Mouse (Mus musculus): ENCODE results near the gene Car8.
"Not testable (repeated sequence)": the region's sequence is repeated elsewhere in the genome, so short reads cannot be mapped to it uniquely, and the experiment has no call there.

Gene Car8

DNA sequence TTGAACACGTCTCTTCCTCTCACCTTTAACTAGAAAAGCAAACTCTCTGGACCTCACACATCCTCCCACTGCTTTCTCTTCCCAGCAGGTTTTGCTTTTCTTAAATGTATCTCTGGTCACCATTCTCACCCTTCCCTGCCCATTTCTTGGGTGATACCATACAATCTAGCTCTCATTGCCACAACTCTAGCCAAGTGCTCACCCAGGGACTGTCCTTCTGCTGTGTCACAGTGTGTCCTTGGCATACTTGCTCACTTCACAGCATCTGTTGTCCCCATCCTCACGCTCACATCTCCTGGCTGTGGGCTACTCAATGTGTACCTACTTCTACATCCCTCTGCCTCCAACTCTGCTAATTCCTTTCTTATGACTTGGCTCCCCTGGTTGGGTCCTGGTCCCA lies 37.2 kb downstream of the Car8 start:
- DNase-seq, result no peak

DNA sequence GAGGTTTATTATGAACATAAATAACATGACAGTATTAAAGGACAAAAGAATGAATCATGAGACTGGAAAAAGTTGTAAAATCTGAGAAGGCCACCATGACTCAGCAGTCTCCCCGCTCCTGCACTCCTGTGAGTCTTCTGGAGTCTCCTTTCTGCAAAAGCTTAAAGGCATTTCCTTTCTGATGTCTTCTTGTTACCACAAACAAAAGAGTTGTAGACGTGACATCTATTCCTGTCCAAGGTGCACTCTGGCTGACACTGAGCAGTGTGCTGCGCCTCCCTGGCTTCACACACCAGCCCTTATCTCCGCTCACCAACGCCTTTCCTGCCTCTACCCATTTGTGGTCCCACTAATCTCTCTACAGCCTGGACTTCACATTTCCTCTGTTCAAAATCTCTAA lies 38.8 kb downstream of the Car8 start:
- DNase-seq, result no peak

DNA sequence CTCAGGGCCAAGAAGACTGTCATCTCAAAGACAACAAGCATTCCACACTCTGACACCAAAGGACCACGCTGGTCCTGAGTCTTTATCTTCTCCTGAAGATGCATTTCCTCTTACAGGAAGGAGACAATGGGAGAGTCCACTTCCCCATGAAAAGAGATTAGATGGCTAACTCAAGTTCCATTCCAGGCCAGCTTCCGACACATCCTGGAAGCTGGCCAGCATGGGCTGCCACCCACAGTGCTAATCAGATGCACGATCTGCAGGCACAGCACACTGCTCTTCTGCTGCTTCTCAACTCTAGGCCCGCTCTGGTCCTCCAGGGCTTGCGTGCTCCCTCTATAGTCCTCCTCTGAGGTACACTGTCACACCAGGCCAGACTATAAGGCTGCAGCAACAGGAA lies 40.8 kb downstream of the Car8 start:
- DNase-seq, result no peak

DNA sequence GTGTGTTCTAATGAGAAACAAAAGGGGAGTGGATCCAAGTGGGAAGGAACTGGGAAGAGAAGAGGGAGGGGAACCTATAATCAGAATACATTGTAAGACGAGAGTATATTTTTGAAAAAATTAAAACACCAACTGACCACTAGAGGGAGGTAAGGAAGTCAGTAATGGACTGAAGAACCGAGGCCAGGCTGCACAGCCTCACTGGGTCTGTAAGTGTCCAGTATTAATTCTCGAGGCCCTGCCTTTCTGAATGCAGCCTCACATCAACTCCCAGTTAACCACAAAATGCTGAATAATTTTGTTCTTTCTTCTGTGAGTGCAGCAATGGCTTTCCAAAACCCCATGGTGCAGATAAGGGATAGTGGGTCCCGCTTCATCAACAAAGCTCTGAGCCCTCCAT lies 48.4 kb downstream of the Car8 start:
- no peak for DNase-seq

DNA sequence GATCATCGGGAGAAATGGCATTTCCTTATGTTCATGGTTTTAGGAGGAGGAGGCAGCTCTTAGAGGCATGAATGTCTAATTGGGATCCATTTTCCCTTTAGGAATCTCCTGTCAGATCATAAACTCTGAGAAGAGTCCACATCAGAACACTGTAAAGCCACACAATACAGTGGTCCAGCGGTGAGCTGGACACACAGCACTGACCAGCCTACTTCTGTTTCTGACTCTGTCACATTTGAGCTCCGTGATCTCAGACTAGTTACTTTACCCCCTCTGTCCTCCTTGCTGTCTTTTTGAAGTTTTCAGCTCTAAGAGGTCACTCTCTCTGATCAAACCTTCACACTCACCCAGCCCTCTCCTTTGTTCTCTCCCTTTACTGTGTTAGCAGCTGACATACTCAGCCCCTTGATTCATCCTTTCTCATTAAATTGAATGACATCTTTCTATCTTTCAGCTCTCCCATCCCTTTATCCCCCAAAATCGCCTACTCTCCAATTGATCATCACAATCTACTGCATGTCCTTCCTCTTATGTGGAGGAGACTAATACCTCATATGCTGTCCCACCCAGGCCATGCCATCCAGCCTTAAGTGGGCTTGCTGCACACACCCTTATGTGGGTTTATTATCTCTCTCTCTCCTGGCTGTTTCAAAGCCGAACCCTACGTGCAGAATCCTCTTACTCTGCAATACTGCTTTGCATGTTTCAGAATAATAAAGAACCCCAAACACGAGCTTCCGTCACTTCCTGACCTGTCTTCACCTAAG lies 51.7 kb downstream of the Car8 start:
- no peak for DNase-seq

DNA sequence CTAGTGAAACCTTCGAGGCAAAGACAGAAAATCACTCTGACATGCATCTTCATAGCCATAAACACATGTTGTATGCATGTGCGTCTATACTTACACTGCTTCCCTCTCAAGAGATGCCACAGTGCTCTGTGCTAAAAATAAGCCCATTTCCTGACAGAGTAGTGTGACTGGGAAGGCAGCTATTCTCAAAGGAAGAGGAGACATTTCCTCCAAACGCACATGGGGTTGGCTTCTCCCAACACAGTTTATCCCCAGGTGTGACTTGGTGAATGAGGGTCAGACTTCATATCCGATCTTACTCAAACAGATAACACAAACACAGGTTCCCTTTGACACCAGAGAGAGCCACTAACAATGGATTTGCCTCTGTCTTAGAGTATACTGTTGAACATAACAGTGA lies 58.3 kb downstream of the Car8 start:
- DNase-seq, result no peak

DNA sequence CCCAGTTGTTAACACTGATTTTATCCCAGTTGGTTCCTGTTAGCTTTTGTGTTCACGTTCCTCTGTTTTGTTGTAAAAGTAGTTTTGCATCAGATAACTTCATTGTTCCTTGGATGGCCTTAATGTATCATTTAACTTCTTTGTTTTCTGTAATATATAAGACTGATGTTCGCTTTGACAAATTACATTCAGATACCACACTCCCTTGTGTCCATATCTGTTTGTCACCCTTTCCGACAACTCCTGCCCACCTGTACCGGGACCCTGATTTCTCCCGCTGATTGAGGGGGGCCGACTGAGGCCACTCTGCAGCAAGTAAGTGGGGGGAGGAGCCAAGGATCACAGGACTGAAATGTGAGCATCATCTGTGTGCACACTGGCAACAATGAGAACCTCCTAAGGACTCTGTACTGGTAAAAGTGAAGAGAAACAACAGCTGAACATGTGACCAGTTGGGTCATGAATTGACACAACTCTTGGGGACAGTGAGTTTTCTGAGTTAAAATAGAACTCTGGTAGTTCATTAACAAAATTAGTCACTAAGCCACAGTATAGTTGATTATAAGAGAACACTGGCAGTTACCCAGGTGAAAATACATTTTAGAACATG lies 84.1 kb downstream of the Car8 start:
- DNase-seq, result no peak

DNA sequence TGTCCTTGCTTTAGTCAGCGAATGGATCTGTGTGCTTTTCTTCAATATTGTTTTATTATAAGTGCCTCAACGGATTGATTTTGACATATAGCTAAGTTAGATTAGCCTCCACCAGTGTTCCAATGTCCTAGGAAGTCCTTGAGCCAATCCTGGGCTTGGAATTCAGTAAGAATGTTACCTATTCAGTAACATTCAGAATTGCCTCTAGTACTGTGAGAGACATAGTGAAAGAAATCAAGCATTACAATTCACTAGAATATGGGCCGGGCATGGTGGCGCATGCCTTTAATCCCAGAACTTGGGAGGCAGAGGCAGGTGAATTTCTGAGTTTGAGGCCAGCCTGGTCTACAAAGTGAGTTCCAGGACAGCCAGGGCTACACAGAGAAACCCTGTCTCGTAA lies 84.9 kb downstream of the Car8 start:
- DNase-seq, result not testable (repeated sequence)

DNA sequence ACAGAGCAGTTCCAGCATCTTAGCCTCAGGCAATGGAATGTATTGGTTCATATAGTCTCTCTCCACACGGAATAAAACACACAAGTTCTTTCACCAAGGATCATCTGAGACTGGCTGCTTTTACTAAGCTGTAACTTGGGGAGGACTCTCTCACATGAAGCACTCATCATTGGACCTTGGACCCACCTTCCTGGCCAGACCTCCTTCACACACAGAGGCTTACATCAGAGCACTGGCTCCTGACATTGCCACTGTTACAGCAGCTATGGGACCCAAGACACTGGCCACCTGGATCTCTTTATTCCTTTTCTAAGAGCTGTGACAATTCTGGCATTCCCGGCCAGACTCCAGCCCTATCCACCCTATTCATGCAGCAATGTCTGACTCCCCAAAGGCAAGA lies 101.4 kb downstream of the Car8 start:
- no peak for DNase-seq

DNA sequence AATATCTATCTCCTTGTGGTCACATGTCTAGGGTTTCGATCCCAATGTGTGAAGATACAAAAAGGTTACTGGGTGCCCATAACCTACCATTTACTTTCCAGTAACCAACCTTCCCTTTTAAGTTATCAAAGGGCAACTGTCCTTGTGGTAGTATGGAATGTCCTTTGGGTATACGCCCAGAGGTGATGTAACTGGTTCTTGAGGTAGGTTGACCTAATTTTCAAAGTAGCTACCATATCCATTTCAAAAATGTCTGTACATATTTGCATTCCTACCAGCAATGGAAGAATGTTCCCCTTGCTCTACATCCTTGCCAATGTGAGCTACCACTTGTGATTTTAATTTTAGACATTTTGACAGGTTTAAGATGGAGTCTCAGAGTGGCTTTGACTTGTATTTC lies 106.8 kb downstream of the Car8 start:
- DNase-seq, result no peak

DNA sequence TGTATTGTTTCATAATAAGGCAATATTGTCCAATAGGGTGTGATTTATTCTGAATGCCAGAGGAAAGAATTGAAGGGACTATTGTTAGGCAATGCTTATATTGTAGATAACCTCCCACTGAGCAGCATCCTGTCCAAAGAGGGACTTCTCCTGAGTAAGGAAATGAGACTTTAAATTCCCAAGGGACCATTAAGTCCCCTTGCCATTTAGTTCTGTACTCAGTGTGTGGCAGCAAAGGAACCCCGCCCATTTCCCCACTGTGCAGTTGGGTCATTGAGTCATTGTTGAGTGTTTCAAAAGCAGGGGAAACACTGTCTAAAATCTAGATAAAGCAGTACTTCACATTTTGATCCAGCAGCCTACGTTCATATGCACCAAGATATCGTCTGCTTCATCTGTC lies 125.3 kb downstream of the Car8 start:
- no peak for DNase-seq

DNA sequence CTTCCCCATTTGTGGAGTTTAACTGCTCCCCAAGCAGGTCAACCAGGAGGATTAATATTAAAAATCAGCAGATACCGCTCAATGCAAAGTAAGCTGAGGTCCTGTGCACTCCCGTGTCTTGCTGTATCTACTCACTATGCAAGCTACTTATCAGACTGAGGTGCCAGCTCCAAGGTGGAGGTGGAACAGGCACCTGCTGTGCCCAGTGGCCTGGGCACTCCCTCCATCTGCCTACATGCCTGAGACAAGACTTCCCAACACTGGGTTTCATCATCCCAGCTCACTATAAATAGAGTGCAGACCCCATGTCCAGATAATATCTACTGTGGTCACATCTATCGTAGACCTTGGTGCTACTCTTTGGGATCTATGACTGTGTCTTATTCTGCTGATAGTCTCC lies 127.0 kb downstream of the Car8 start:
- DNase-seq, result no peak

DNA sequence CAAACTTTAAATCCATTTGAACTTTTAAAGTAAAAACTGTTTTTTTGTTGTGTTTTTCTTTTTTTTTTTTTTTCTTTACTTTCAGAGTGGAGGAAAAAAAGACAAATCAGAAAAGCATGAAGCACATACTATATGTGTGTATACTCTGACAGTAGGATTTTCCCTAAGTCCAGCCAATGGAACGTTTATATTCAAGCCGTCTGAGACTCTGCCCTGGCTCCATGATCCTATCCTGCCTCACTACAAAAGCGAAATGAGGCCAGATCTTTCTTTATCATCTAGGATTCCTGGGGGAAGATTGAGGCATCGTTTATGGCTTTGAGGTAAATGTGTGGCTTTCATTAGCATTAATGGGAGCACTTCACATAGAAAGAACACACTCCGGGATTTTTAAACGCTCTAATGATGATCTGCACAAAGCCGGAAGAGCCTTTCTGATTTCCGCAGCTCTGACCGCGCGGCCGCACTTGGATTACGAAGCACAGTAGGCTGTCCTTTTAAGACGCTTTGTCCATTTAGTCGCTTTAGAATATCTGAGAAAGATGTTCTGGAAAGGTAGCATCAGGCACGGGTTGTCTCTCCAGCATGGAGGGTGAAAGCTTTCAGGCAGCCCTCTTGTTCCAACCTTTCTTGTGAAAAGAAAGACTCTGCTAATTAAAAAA lies 128.8 kb downstream of the Car8 start:
- DNase-seq, result no peak

DNA sequence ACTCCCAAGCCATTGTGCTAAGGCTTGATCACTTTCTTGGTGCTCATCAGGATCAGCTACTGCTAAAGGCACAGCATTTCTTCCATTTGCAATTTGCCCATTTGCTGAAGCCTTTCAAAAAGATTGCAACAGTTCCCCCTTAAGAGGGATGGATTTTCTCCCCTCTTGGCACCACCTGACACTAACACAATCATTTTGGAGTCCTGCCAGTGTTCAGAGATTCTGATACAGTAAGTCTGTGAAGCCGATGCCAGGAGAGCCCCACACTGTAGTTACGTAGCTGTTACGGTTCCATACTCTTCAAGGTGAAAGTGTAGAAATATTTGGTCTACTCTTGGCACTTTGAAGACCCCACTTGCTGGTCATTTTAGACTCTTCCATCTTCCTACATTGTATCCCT lies 137.4 kb downstream of the Car8 start:
- DNase-seq, result no peak

DNA sequence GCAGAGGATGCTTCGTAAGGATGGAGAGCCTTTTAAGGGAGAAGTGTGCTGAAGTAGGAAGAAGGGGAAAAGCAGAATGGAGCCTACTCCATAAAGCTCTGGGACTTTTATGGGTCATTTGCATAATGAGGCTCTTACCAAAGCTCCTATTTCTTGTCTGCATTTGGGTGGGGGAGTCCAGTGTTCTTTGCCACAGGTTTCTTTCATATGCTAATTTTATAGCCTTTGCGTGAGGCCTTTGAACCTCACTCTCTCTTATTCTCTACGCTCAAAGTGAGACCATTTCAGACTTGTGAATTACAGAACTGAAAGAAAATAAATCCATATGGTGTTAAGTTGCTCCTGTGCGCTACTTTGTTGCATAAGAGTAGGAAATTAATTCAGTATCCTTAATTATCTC lies 140.8 kb downstream of the Car8 start:
- no peak for DNase-seq

DNA sequence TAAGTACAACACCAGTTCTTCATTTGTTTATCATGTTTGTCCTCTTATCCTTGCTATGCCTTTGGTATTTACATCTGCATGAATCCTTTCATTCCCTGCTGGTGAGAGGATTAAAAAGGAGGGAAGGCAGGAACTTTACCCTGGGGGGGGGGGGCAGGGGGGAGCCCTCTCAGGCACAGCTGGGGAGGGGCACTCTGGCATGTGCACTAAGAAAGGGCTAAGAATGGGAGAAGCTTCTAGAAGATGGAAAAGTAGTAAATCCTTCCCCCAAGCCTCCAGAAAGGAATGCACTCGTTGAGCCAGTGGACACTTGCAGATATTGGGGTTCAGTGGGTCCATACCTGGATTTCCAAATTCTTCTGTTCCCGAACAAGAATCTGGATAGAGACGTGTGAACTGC lies 141.2 kb downstream of the Car8 start:
- no peak for DNase-seq

DNA sequence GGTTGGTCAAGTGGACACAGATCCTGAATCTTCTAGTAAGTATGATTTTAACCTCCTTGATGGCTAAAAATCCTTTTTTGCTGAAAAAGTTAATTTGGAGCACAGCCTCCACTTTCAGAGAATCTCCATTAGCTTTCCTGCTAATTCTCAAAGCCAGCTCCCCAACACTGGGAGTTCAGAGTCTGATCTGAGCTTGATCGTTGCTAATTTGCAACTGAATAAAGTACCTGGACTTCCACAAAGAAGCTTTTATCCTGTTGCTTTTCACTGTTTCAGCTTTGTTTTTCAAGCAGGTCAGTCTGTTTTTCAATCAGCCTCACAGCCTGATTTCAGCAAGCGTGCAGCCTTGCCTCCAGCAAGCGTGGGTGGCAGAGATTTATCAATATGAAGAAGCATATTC lies 145.3 kb downstream of the Car8 start:
- not testable (repeated sequence) for DNase-seq

Data from cerebellum, adult 11-12 months (tissue).